Mouse (Mus musculus) heart, adult 2 months (tissue): Measurements from ENCODE around the gene Cdpf1.

ENCODE experiments used
- CTCF ChIP-seq: fragments of 200-600 bp; IDR thresholded peaks from 2 replicates; pipeline ENCODE4 v1.8.1; 2022; ENCODE audit warnings: antibody characterized with exemption, mild to moderate bottlenecking, moderate library complexity
- EP300 ChIP-seq: fragments of 200-500 bp; IDR thresholded peaks from 2 replicates; pipeline ENCODE4 v1.6.1; 2011; ENCODE audit warnings: low read depth, low read length, control low read depth; ENCODE audit not compliant: insufficient read depth
- POLR2A ChIP-seq: fragments of 200-500 bp; IDR thresholded peaks from 2 replicates; pipeline ENCODE4 v1.6.1; 2011; ENCODE audit warnings: mild to moderate bottlenecking, low read depth, low read length, control low read depth; ENCODE audit not compliant: insufficient read depth

DNA sequence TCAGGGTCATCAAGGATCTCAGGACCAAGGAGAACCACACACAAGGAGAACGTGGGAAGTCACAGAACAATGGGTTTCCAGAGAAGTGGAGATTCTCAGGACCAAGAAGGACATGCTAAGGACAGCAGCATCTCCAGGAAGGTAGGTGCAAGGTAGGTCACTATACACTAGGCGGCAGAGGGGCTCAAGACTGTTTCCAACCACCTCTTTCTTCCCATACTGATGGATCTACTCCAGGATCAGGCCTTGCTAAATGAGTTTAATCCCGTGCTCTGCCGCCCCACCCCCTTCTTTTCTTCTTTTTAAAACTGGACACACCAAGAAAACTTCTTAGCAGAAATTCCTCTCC lies 10.5 kb upstream of the Cdpf1 start:
- TF ChIP-seq CTCF: peak; percentile 31
- TF ChIP-seq POLR2A: no peak
- TF ChIP-seq EP300: no peak
